Comparison of ENCODE assay signal across 18 mouse cellular contexts in genomic region chr4:107568159-107568558, GRCm38 (mm10).
DNase-seq lines count a peak whose midpoint lies in the region; ATAC-seq and TF ChIP-seq lines count a peak whose summit lies in the region.
"Had no signal": no experiment of that assay in that cellular context is flagged by ENCODE, and none has a peak within 500 bp of the region (broad histone marks: within the 10 kb centered on the region; RNA-seq: fewer than 3 reads in every experiment).

No protein-coding gene starts in this region.

- no peak overlapping the region for H3K4me2 ChIP-seq in intestine, postnatal 0 days (replicated peaks; ENCODE audit: low read depth)
- no peak overlapping the region for H3K4me2 ChIP-seq in intestine, embryonic 16.5 days (ENCODE audit: low read depth, low read length)
- no peak overlapping the region for H3K4me2 ChIP-seq in midbrain, embryonic 15.5 days
- H3K4me2 ChIP-seq: embryonic facial prominence, embryonic 15.5 days; heart, embryonic 12.5 days; lung, embryonic 15.5 days had no signal

- H3K9me3 ChIP-seq in intestine, postnatal 0 days (ENCODE audit: control insufficient read depth): no peaks in the 10 kb centered on the region
- H3K9me3 ChIP-seq in intestine, embryonic 16.5 days (ENCODE audit: control insufficient read depth, low read length): no peaks in the 10 kb centered on the region
- H3K9me3 ChIP-seq in midbrain, embryonic 10.5 days (replicated peaks): no peaks in the 10 kb centered on the region
- H3K9me3 ChIP-seq in midbrain, embryonic 15.5 days: no peaks in the 10 kb centered on the region
- H3K9me3 ChIP-seq: embryonic facial prominence, embryonic 15.5 days; heart, embryonic 12.5 days; lung, embryonic 15.5 days had no signal

- H3K4me3 ChIP-seq in intestine, postnatal 0 days (ENCODE audit: low read depth, low read length): no peak overlapping the region
- no peak overlapping the region for H3K4me3 ChIP-seq in intestine, embryonic 16.5 days (ENCODE audit: low read length)
- H3K4me3 ChIP-seq in midbrain, embryonic 10.5 days: no peak overlapping the region
- no peak overlapping the region for H3K4me3 ChIP-seq in midbrain, embryonic 15.5 days
- H3K4me3 ChIP-seq: embryonic facial prominence, embryonic 15.5 days; heart, embryonic 12.5 days; lung, embryonic 15.5 days had no signal

- no peak overlapping the region for H3K27ac ChIP-seq in intestine, postnatal 0 days (ENCODE audit: low read depth, low read length)
- no peak overlapping the region for H3K27ac ChIP-seq in intestine, embryonic 16.5 days (ENCODE audit: low read length)
- H3K27ac ChIP-seq in midbrain, embryonic 10.5 days (replicated peaks): peak overlapping the region; percentile 79
- no peak overlapping the region for H3K27ac ChIP-seq in midbrain, embryonic 15.5 days
- H3K27ac ChIP-seq: embryonic facial prominence, embryonic 15.5 days; lung, embryonic 15.5 days had no signal

- H3K27me3 ChIP-seq in intestine, postnatal 0 days (replicated peaks; ENCODE audit: control insufficient read depth, insufficient read depth, low read length): no peaks in the 10 kb centered on the region
- H3K27me3 ChIP-seq in intestine, embryonic 16.5 days (replicated peaks; ENCODE audit: control insufficient read depth, insufficient read depth, low read length): peaks cover 3% of the 10 kb centered on the region; the same call in 1 of the 2 replicates
- H3K27me3 ChIP-seq in midbrain, embryonic 10.5 days (ENCODE audit: low read depth, poor library complexity, severe bottlenecking): peaks cover 60% of the 10 kb centered on the region
- peaks cover 5% of the 10 kb centered on the region; the same call in 1 of the 2 replicates for H3K27me3 ChIP-seq in midbrain, embryonic 15.5 days (replicated peaks)
- H3K27me3 ChIP-seq: embryonic facial prominence, embryonic 15.5 days; lung, embryonic 15.5 days had no signal

- H3K9ac ChIP-seq in intestine, postnatal 0 days (ENCODE audit: low read depth, low read length): no peak overlapping the region
- H3K9ac ChIP-seq in intestine, embryonic 16.5 days (ENCODE audit: low read depth, low read length): no peak overlapping the region
- no peak overlapping the region for H3K9ac ChIP-seq in midbrain, embryonic 15.5 days
- H3K9ac ChIP-seq: embryonic facial prominence, embryonic 15.5 days; heart, embryonic 12.5 days; lung, embryonic 15.5 days had no signal

- peak; percentile 53 for DNase-seq in embryo, embryonic 11 days
- no peak for DNase-seq in embryo, embryonic 10.5 days (ENCODE audit: low spot score)
- peak; percentile 40 for DNase-seq in midbrain, embryonic 10.5 days (ENCODE audit: low spot score)
- peak; percentile 31 for DNase-seq in retina, postnatal 1 day
- no peak for DNase-seq in spleen, postnatal 4 days (ENCODE audit: low spot score in 2 of 2)
- DNase-seq: adrenal gland, adult 2 months; cerebellum, adult 11-12 months; cerebellum, postnatal 36 days; kidney, postnatal 14 days; liver; thymus, adult 2 months had no signal

- no peak for ATAC-seq in intestine, postnatal 0 days
- no peak for ATAC-seq in intestine, embryonic 16.5 days
- ATAC-seq in midbrain, embryonic 15.5 days (replicated peaks): no peak
- ATAC-seq: forebrain, embryonic 16.5 days had no signal

- TF ChIP-seq CTCF in intestine, postnatal 0 days (IDR thresholded peaks at IDR 0.05; ENCODE audit: low read depth): peak; percentile 36

- H3K4me1 ChIP-seq in intestine, postnatal 0 days (replicated peaks; ENCODE audit: control insufficient read depth, insufficient read depth, low read length): no peaks in the 10 kb centered on the region
- H3K4me1 ChIP-seq in intestine, embryonic 16.5 days (ENCODE audit: control insufficient read depth, insufficient read depth, low read length): peaks cover 6% of the 10 kb centered on the region
- H3K4me1 ChIP-seq in midbrain, embryonic 10.5 days: peaks cover 70% of the 10 kb centered on the region
- H3K4me1 ChIP-seq in midbrain, embryonic 15.5 days: peaks cover 17% of the 10 kb centered on the region

- WGBS in intestine, postnatal 0 days: 79% methylated on average over 21 of the region's 21 CpGs
- WGBS in intestine, embryonic 16.5 days: 74% methylated on average over 21 of the region's 21 CpGs
- 69% methylated on average over 21 of the region's 21 CpGs for WGBS in midbrain, embryonic 10.5 days
- 63% methylated on average over 21 of the region's 21 CpGs for WGBS in midbrain, embryonic 15.5 days

- H3K36me3 ChIP-seq in intestine, postnatal 0 days (ENCODE audit: control insufficient read depth, insufficient read depth): no peaks in the 10 kb centered on the region
- H3K36me3 ChIP-seq in intestine, embryonic 16.5 days (ENCODE audit: control insufficient read depth, insufficient read depth, low read length): no peaks in the 10 kb centered on the region
- no peaks in the 10 kb centered on the region for H3K36me3 ChIP-seq in midbrain, embryonic 10.5 days
- no peaks in the 10 kb centered on the region for H3K36me3 ChIP-seq in midbrain, embryonic 15.5 days (replicated peaks)
- H3K36me3 ChIP-seq: heart, embryonic 12.5 days; lung, embryonic 15.5 days had no signal

Comparison
In these comparisons a context has a peak if more than half of its experiments do, and no peak if none do; other contexts are left out.
1. DNase-seq: peak in embryo, embryonic 11 days (single experiment), midbrain, embryonic 10.5 days (single experiment) and retina, postnatal 1 day (single experiment); none in embryo, embryonic 10.5 days (single experiment) and spleen, postnatal 4 days (0 of 2).